Mouse (Mus musculus): Measurements from ENCODE around the gene Smyd3.

The Smyd3 gene

GRCm38 (mm10) chr1:179218061-179218460, 299.8 kb downstream of the Smyd3 start:
- DNase-seq (ENCODE audit: low spot score): no peak

GRCm38 (mm10) chr1:179217036-179217435, 300.8 kb downstream of the Smyd3 start:
- no peak for DNase-seq (ENCODE audit: low spot score)

- no peak for DNase-seq (ENCODE audit: low spot score)
These were observed 304.5 kb downstream of the Smyd3 start for GRCm38 (mm10) chr1:179213381-179213780.

GRCm38 (mm10) chr1:179212295-179212694, 305.5 kb downstream of the Smyd3 start:
- DNase-seq (ENCODE audit: low spot score): no peak

- no peak for DNase-seq (ENCODE audit: low spot score)
These were observed 306.5 kb downstream of the Smyd3 start for GRCm38 (mm10) chr1:179211313-179211712.

GRCm38 (mm10) chr1:179207846-179208595, 309.8 kb downstream of the Smyd3 start:
- DNase-seq (ENCODE audit: low spot score): no peak

- no peak for DNase-seq (ENCODE audit: low spot score)
These were observed 310.6 kb downstream of the Smyd3 start for GRCm38 (mm10) chr1:179207180-179207741.

- DNase-seq (ENCODE audit: low spot score): no peak
These were observed 319.2 kb downstream of the Smyd3 start for GRCm38 (mm10) chr1:179198517-179199200.

GRCm38 (mm10) chr1:179197821-179198516, 319.9 kb downstream of the Smyd3 start:
- no peak for DNase-seq (ENCODE audit: low spot score)

- no peak for DNase-seq (ENCODE audit: low spot score)
These were observed 320.7 kb downstream of the Smyd3 start for GRCm38 (mm10) chr1:179197156-179197555.

- DNase-seq (ENCODE audit: low spot score): no peak
These were observed 321.4 kb downstream of the Smyd3 start for GRCm38 (mm10) chr1:179196422-179196821.

- DNase-seq (ENCODE audit: low spot score): no peak
These were observed 325.1 kb downstream of the Smyd3 start for GRCm38 (mm10) chr1:179192781-179193180.

- DNase-seq (ENCODE audit: low spot score): no peak
These were observed 327.0 kb downstream of the Smyd3 start for GRCm38 (mm10) chr1:179190837-179191236.

- DNase-seq (ENCODE audit: low spot score): no peak
These were observed 330.7 kb downstream of the Smyd3 start for GRCm38 (mm10) chr1:179187171-179187570.

GRCm38 (mm10) chr1:179184631-179185030, 333.2 kb downstream of the Smyd3 start:
- DNase-seq (ENCODE audit: low spot score): no peak

- DNase-seq (ENCODE audit: low spot score): no peak
These were observed 334.3 kb downstream of the Smyd3 start for GRCm38 (mm10) chr1:179183499-179183898.

GRCm38 (mm10) chr1:179180546-179180945, 337.3 kb downstream of the Smyd3 start:
- no peak for DNase-seq (ENCODE audit: low spot score)

GRCm38 (mm10) chr1:179176861-179177658, 340.8 kb downstream of the Smyd3 start:
- no peak for DNase-seq (ENCODE audit: low spot score)

GRCm38 (mm10) chr1:179174241-179174640, 343.6 kb downstream of the Smyd3 start:
- DNase-seq (ENCODE audit: low spot score): no peak

- no peak for DNase-seq (ENCODE audit: low spot score)
These were observed 347.3 kb downstream of the Smyd3 start for GRCm38 (mm10) chr1:179170555-179170954.

GRCm38 (mm10) chr1:179169749-179170148, 348.1 kb downstream of the Smyd3 start:
- DNase-seq (ENCODE audit: low spot score): no peak

GRCm38 (mm10) chr1:179169161-179169560, 348.7 kb downstream of the Smyd3 start:
- no peak for DNase-seq (ENCODE audit: low spot score)
